Mouse (Mus musculus) colon, adult 2 months (tissue): ENCODE measurements around the gene Gp1bb. TPM values are rescaled to one million over a fixed set of nuclear protein-coding genes. Genes with fewer than 3 reads are reported as not detected.

Source experiments
- polyA plus RNA-seq: library from polyadenylated mRNA; depleted of rRNA; stranded (reverse); fragments of >200 nt; gene quantifications from 2 replicates; pipeline ENCODE4 v1.2.3, GENCODE M21; 2012; rRNA removed

Gene Gp1bb
- 13.9 and 20.2 TPM in 2 replicates for polyA plus RNA-seq

GRCm38 (mm10) chr16:18622019-18622418, at the start of gene Gp1bb:
Gene Gp1bb, minus strand, starts transcription at chr16:18622403.

GRCm38 (mm10) chr16:18629390-18630231, 7.4 kb upstream of the Gp1bb start, which contains the start of gene Sept5:
Gene Sept5, minus strand, starts transcription at chr16:18629954.

GRCm38 (mm10) chr16:18626376-18626878, 4.2 kb upstream of the Gp1bb start, which contains the start of gene Gm49601:
Gene Gm49601, minus strand, starts transcription at chr16:18626427.

DNA sequence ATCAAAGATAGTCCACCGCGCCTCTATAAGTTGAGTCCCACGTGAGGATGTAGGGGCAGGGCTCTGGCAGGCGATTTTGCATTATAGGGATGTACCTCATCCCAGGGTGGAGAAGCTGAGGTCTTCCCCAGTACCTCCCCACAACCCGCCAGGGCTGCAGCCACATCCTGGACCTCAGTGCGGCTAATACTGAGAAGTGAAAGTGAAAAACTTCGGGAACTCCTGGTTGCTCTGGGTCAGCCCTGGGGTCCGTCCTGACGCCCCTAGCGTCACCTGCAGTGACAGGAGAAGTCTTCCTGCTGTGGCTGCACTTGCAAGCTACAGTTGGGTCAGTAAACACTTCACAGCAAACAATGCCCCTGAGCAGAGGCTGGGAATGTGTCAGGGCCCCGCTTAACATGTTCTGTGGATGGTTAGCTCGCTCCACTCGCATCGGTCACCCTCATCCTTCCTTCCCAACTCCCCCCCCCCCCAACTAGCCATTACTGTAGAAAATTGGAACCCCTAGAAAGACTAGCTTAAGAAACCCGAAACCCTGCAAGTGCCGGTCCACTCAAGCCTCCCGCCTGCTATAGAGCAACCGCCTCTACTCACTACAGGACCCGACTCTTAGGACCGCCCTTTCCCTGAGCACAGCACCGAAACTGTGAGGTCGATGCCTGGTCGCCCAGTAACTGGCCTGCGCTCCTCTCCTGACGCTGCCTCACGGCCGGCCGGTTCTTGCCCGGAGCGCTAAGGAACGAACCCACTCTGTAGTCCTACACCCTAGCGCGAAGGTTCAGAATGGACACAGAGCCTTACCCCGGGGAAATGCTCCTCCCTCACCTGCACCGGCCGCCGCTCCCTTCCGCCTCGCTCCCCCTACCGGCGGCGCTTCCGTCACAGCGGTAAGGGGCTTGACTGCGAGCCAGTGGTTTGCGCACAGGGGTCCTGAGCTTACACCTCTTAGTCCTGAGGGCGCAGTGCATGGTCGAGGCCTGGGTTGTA, 32.1 kb downstream of the Gp1bb start, which contains the start of gene Tbx1:
Gene Tbx1 (minus strand): TSS at position 868 of the 987 bp plus-strand sequence.

Other genes with a start within 250 kb of the Gp1bb start
- 11.0 TPM in 2 replicates for gene Txnrd2, start 196.0 kb downstream of the Gp1bb start, polyA plus RNA-seq
- 153 and 165 TPM in 2 replicates for gene Comt, start 195.6 kb downstream of the Gp1bb start, polyA plus RNA-seq
- gene Gnb1l, start 123.7 kb downstream of the Gp1bb start, polyA plus RNA-seq, result 8.4 and 8.9 TPM in 2 replicates
- gene Rtl10, start 123.5 kb downstream of the Gp1bb start, polyA plus RNA-seq, result 6.4 and 6.5 TPM in 2 replicates
- gene Tbx1, start 31.7 kb downstream of the Gp1bb start, polyA plus RNA-seq, result 3.3 and 4.7 TPM in 2 replicates
- 46.3 and 58.6 TPM in 2 replicates for gene Gm49601, start 4.0 kb upstream of the Gp1bb start, polyA plus RNA-seq
- 76.0 and 94.1 TPM in 2 replicates for gene Sept5, start 7.6 kb upstream of the Gp1bb start, polyA plus RNA-seq
- gene Cldn5, start 154.4 kb upstream of the Gp1bb start, polyA plus RNA-seq, result 24.4 and 29.2 TPM in 2 replicates
- 16.3 and 17.4 TPM in 2 replicates for gene Ufd1, start 189.4 kb upstream of the Gp1bb start, polyA plus RNA-seq
- gene Cdc45, start 189.6 kb upstream of the Gp1bb start, polyA plus RNA-seq, result 6.8 and 7.6 TPM in 2 replicates
- gene 2510002D24Rik, start 214.2 kb upstream of the Gp1bb start, polyA plus RNA-seq, result 63.7 and 70.5 TPM in 2 replicates
- gene Gm28539, start 214.2 kb upstream of the Gp1bb start, polyA plus RNA-seq, result 2.1 TPM in 1 of 2 replicates, not detected in the other